Mouse (Mus musculus) hindbrain, postnatal 0 days (tissue): ENCODE measurements at regions not wholly inside any gene's neighbourhood (a gene's known extent, or its start where the extent isn't known, plus 50 kb on each side); places are given as distances from the start of the nearest gene placed in this dataset.

Experiments
- ATAC-seq: fragments of 200-750 bp; cut with Nextera tagmentation; 2 replicates; pipeline ENCODE4 v1.8.0; 2017; ENCODE audit warnings: mild to moderate bottlenecking, moderate TSS enrichment, moderate library complexity
- DNase-seq: peaks from one replicate; pipeline ENCODE4 v3.0.0-alpha.2; 2015; ENCODE audit warnings: low spot score
- H3K27ac ChIP-seq: fragments of 300-500 bp; sonication (generic); 2 replicates; pipeline ENCODE4 v1.5.1; 2014; ENCODE audit warnings: mild to moderate bottlenecking
- H3K27me3 ChIP-seq: fragments of 300-500 bp; sonication (generic); 2 replicates; pipeline ENCODE4 v1.6.1; 2014; ENCODE audit warnings: low read length, mixed read lengths; ENCODE audit not compliant: insufficient read depth
- H3K36me3 ChIP-seq: fragments of 300-500 bp; sonication (generic); 2 replicates; pipeline ENCODE4 v1.6.1; 2014; ENCODE audit warnings: low read length, mixed read lengths; ENCODE audit not compliant: insufficient read depth
- H3K4me1 ChIP-seq: fragments of 300-500 bp; sonication (generic); 2 replicates; pipeline ENCODE4 v1.6.1; 2014; ENCODE audit warnings: antibody characterized with exemption, low read length, mixed read lengths; ENCODE audit not compliant: insufficient read depth
- H3K4me2 ChIP-seq: fragments of 300-500 bp; sonication (generic); 2 replicates; pipeline ENCODE4 v1.6.1; 2014; ENCODE audit warnings: low read depth, mild to moderate bottlenecking, low read length, moderate library complexity, mixed read lengths
- H3K4me3 ChIP-seq: fragments of 300-500 bp; sonication (generic); 2 replicates; pipeline ENCODE4 v1.5.1; 2014; ENCODE audit warnings: low read length
- H3K9ac ChIP-seq: fragments of 300-500 bp; sonication (generic); replicated peaks from 2 replicates; pipeline ENCODE4 v1.6.1; 2014; ENCODE audit warnings: mild to moderate bottlenecking, low read length, moderate library complexity, mixed read lengths
- H3K9me3 ChIP-seq: fragments of 300-500 bp; sonication (generic); 2 replicates; pipeline ENCODE4 v1.6.1; 2016; ENCODE audit warnings: low read length, mixed read lengths
- CTCF ChIP-seq: IDR thresholded peaks from 2 replicates; pipeline ENCODE4 v1.5.1; 2016; ENCODE audit warnings: antibody characterized with exemption, control low read depth, low read depth
- WGBS: fragments of 180-500 bp; shearing (Covaris S2); extraction: QIAGEN DNeasy Blood & Tissue Kit; methylation state at CpG from one replicate; pipeline ENCODE4 v1.1.7; 2014; 5-methylcytosine and 5-hydroxymethylcytosine counted together

DNA sequence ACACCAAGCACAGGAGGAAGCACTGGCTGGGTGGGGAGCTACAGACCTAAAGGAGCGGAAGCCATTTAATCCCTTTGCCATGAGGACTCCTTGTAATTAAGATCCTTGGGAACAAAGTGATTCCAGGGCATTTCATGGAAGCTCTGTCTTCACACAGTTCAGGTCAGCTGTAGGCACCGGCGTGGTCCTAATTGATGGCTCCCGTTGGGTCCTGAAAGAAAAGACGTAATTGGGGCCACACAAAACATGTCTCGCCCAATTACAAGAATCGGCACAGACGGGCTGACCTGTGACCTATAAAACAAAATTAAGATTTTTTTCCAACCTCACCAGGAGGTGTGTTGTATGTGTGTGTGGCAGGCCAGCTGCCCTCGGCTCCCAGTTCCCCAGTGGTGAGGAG lies 232.3 kb upstream of the Dio3 start:
- no peak overlapping the region for H3K4me3 ChIP-seq
- H3K4me2 ChIP-seq: no peak overlapping the region
- H3K9ac ChIP-seq: no peak overlapping the region
- no peak for TF ChIP-seq CTCF
- no peaks in the 10 kb centered on the region for H3K9me3 ChIP-seq
- DNase-seq: no peak
- H3K27ac ChIP-seq: no peak overlapping the region
- ATAC-seq: no peak
- no peaks in the 10 kb centered on the region for H3K27me3 ChIP-seq
- H3K4me1 ChIP-seq: no peaks in the 10 kb centered on the region
- 65% methylated on average over 9 of the region's 9 CpGs for whole genome bisulfite sequencing
- H3K36me3 ChIP-seq: no peaks in the 10 kb centered on the region

DNA sequence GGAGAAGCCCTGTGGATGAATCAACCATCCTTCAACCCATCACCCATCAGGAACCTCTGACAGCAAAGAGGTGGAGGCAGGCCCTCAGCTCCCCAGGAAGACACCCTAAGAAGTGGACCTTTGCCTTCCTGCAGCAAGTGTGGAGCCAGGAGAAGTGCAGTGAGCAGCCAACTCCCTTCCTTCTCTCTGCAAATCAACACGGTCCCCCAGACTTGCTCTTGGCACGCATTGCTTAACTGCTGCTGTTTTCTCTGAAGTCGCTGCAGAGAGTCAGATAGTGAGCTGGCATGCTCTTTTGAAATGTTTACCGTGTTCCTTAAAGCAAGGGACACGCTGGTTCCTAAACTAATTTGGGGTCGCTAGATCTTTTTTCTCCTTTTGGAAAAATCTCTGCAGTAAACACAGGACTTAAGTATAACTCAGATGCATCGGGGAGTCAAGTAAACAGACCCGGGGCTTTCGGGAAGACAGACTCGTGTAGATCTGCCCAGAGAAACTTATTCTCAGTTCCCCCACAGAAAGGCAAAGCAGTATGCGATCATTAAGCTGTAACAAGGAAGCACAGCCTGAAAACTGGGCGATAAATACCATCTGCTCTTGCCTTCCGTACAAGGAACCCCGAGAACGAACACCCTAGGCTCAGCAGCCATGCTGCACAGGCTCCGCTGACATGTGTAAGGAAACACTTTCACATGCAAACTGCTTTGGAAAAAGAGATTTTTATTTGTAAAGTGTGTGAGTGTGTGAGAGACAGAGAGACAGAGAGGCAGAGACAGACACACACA lies 231.2 kb upstream of the Dio3 start:
- no peaks in the 10 kb centered on the region for H3K9me3 ChIP-seq
- TF ChIP-seq CTCF: no peak
- no peak overlapping the region for H3K27ac ChIP-seq
- no peaks in the 10 kb centered on the region for H3K4me1 ChIP-seq
- peak; percentile 58 for DNase-seq
- WGBS: 47% methylated on average over 16 of the region's 16 CpGs
- no peak overlapping the region for H3K9ac ChIP-seq
- no peak overlapping the region for H3K4me3 ChIP-seq
- ATAC-seq: no peak
- no peaks in the 10 kb centered on the region for H3K27me3 ChIP-seq
- 0 out of 2 replicates have a peak overlapping the region, but pooled peaks have one; percentile 11 for H3K4me2 ChIP-seq
- no peaks in the 10 kb centered on the region for H3K36me3 ChIP-seq

DNA sequence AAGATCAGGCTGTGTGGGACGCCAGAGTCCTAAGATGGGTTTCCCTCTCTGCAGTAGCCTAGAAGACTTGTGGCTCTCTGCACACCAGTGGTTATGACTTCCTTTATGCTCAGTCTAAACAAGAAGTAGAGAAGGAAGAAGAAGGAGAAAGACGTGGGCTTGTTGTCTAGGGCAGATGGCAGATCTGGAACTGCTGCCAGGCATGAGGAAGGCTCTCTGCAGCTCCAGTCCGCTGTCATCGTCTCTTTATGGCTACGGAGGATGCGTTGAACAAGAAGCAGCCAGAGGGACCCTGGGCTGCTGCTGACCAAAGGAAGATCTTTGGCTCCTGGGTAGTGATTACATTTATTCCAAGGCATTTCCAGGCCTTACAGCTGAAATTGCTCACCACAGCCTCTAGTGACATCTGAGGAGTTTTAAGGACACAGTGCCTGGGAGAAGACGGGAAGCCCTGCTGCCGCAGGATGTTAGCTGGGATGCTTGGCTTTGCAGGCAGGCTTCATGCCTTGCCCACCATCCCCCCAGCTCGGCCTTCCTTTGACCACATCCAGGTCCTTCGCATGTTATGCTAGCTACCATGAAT lies 229.6 kb upstream of the Dio3 start:
- no peaks in the 10 kb centered on the region for H3K36me3 ChIP-seq
- no peaks in the 10 kb centered on the region for H3K4me1 ChIP-seq
- TF ChIP-seq CTCF: no peak
- no peak overlapping the region for H3K4me2 ChIP-seq
- 82% methylated on average over 10 of the region's 10 CpGs for WGBS
- H3K27ac ChIP-seq: no peak overlapping the region
- no peaks in the 10 kb centered on the region for H3K9me3 ChIP-seq
- ATAC-seq: no peak
- H3K4me3 ChIP-seq: no peak overlapping the region
- DNase-seq: no peak
- no peak overlapping the region for H3K9ac ChIP-seq
- no peaks in the 10 kb centered on the region for H3K27me3 ChIP-seq

DNA sequence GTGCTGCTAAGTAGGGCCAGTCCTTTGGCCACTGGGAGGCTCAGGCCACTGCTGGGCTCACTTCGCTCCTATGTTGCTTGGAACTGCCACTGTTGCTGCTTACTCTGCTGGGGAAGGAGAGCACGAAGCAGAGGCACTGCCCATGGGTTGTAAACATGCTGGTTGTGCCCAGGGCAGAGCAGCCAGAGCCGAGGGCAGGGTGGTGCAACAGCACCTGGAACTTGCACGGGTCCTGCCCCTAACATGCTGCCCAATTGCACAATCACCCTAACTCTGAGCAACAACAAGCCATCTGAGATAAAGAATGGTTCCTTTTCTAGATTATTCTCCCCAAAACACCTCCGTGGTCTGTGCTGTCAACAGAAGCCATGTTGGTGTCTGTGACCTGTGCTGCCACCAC lies 219.5 kb upstream of the Dio3 start:
- H3K9me3 ChIP-seq: no peaks in the 10 kb centered on the region
- no peak overlapping the region for H3K4me2 ChIP-seq
- H3K36me3 ChIP-seq: no peaks in the 10 kb centered on the region
- 81% methylated on average over 5 of the region's 5 CpGs for WGBS
- no peaks in the 10 kb centered on the region for H3K4me1 ChIP-seq
- H3K27me3 ChIP-seq: no peaks in the 10 kb centered on the region
- H3K4me3 ChIP-seq: no peak overlapping the region
- no peak for DNase-seq
- no peak for TF ChIP-seq CTCF
- H3K9ac ChIP-seq: no peak overlapping the region
- ATAC-seq: no peak
- no peak overlapping the region for H3K27ac ChIP-seq

DNA sequence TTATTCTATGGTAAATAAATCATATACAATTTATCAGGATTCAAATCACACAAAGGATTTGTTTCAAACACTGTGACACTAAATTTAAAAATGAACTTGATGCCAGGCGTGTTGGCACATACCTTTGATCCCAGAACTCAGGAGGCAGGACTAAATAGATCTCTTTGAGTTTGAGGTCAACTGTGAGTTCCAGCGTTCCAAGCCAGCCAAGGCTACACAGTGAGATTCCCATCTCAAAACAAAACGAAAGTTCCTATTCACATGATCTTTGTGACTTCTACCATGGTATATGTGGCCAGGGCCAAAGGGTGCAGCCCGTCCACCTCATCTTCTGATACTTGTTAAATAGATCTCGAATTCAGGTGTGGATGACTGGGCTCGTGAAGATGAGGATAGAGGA lies 216.9 kb upstream of the Dio3 start:
- H3K4me1 ChIP-seq: no peaks in the 10 kb centered on the region
- ATAC-seq (no peak), DNase-seq (no peak)
- no peak overlapping the region for H3K4me2 ChIP-seq
- no peak overlapping the region for H3K27ac ChIP-seq
- no peak overlapping the region for H3K9ac ChIP-seq
- no peaks in the 10 kb centered on the region for H3K36me3 ChIP-seq
- no peaks in the 10 kb centered on the region for H3K27me3 ChIP-seq
- no peak overlapping the region for H3K4me3 ChIP-seq
- TF ChIP-seq CTCF: no peak
- WGBS: 89% methylated on average over 6 of the region's 6 CpGs
- H3K9me3 ChIP-seq: no peaks in the 10 kb centered on the region

DNA sequence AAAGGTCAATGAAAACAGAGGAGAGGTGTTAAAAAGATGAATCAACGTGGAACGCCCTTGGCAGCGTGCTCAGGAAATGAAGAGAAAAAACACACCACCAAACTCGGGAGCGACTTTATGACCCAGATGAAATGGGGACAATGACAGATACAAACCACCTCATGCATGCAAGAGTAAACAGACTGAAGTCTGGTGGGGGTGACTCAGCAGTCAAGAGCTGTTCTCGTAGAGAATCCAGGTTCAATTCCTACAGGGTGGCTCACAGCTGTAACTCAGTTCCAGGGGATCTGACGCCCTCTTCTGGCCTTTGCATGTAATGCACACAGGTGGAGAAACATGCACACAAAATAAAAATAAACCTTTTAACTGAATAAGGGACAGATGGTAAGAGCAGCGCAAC lies 215.9 kb upstream of the Dio3 start:
- no peak for ATAC-seq
- peak; percentile 37; the same call in 1 of the 2 replicates for TF ChIP-seq CTCF
- Histone ChIP-seq H3K27ac (no peak overlapping the region), H3K36me3 (no peaks in the 10 kb centered on the region), H3K27me3 (no peaks in the 10 kb centered on the region), H3K4me2 (no peak overlapping the region), H3K4me1 (no peaks in the 10 kb centered on the region), H3K9ac (no peak overlapping the region), H3K9me3 (no peaks in the 10 kb centered on the region), H3K4me3 (no peak overlapping the region)
- DNase-seq: no peak
- 69% methylated on average over 8 of the region's 8 CpGs for WGBS

DNA sequence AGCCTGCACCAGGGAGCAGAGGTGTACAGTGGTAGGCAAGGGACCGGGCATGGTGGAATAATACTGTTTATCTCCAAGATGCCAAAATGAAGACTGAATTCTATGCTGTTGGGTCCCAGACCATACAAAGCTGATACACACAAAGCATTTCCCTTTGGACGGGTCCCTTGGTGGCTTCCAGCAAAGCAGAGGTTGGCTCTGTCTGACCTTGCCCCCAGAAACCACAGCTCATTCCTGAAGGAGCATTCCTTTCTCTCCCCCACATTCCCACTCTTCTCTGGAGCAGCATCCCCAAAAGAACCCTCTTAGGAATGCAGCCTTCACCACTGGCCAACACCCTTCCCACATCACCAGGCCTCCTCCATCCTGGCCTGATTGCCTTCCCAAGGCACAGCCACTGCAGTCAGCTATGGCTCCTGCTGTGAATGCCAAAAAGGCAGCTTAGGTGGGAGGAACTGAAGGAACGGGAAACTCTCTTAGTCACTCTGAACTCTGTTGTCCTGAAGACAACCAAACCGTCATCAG lies 212.4 kb upstream of the Dio3 start:
- H3K4me2 ChIP-seq: no peak overlapping the region
- no peaks in the 10 kb centered on the region for H3K27me3 ChIP-seq
- peaks cover 15% of the 10 kb centered on the region for H3K9me3 ChIP-seq
- ATAC-seq: no peak
- no peaks in the 10 kb centered on the region for H3K4me1 ChIP-seq
- H3K36me3 ChIP-seq: no peaks in the 10 kb centered on the region
- no peak for DNase-seq
- WGBS: 67% methylated on average over 4 of the region's 4 CpGs
- H3K4me3 ChIP-seq: no peak overlapping the region
- no peak overlapping the region for H3K27ac ChIP-seq
- no peak for TF ChIP-seq CTCF
- H3K9ac ChIP-seq: no peak overlapping the region
